Mouse (Mus musculus) T-helper 2 cell (primary cell): ENCODE results near the gene Nat8f6.
"Not testable (repeated sequence)": the region's sequence is repeated elsewhere in the genome, so short reads cannot be mapped to it uniquely, and the experiment has no call there.

ENCODE experiments used
- in situ Hi-C: fragments of 300-600 bp; cut with MboI, MseI; formaldehyde crosslinking; loops from one replicate; pipeline ENCODE4 v1.15.1; 2025; ENCODE audit warnings: high pct_unique_total_duplicates

Nat8f6 gene

GRCm38 (mm10) chr6:85836098-85836497 is 15.3 kb upstream of the Nat8f6 start:
- in situ Hi-C loops, result loop anchor here (10.0 kb wide), 1 partner anchor 179 kb away; the partner anchor contains the start of gene Figla

- in situ Hi-C loops, result loop anchor here (10.0 kb wide), 1 partner anchor 180 kb away; the partner anchor contains the start of gene Figla
These were observed 14.3 kb upstream of the Nat8f6 start for GRCm38 (mm10) chr6:85835104-85835503.

GRCm38 (mm10) chr6:85834504-85835100 is 13.8 kb upstream of the Nat8f6 start:
- in situ Hi-C loops, result loop anchor here (10.0 kb wide), 1 partner anchor 180 kb away; the partner anchor contains the start of gene Figla

- in situ Hi-C loops, result loop anchor here (10.0 kb wide), 1 partner anchor 183 kb away; the partner anchor contains the start of gene Figla
These were observed 11.1 kb upstream of the Nat8f6 start, which contains the start of gene Nat8 for GRCm38 (mm10) chr6:85831796-85832321. Gene Nat8, minus strand, starts transcription at chr6:85832082.

GRCm38 (mm10) chr6:85829462-85829861 is 8.7 kb upstream of the Nat8f6 start:
- in situ Hi-C loops, result no loop called here

GRCm38 (mm10) chr6:85825886-85826285 is 5.1 kb upstream of the Nat8f6 start:
- in situ Hi-C loops, result no loop called here

GRCm38 (mm10) chr6:85823382-85824090 is 2.8 kb upstream of the Nat8f6 start:
- in situ Hi-C loops, result no loop called here

- in situ Hi-C loops, result no loop called here
These were observed 1.5 kb upstream of the Nat8f6 start for GRCm38 (mm10) chr6:85822286-85822685.

GRCm38 (mm10) chr6:85818338-85818737 is 2.4 kb downstream of the Nat8f6 start:
- in situ Hi-C loops, result no loop called here

GRCm38 (mm10) chr6:85813339-85813738 is 7.4 kb downstream of the Nat8f6 start:
- in situ Hi-C loops, result no loop called here

- in situ Hi-C loops, result not testable (repeated sequence)
These were observed 9.7 kb downstream of the Nat8f6 start for GRCm38 (mm10) chr6:85810942-85811537.

GRCm38 (mm10) chr6:85810514-85810913 is 10.2 kb downstream of the Nat8f6 start:
- in situ Hi-C loops, result not testable (repeated sequence)

- in situ Hi-C loops, result loop anchor here (5.0 kb wide), 1 partner anchor 47 kb away; no protein-coding TSS in a partner anchor
These were observed 11.0 kb downstream of the Nat8f6 start for GRCm38 (mm10) chr6:85809784-85810183.

GRCm38 (mm10) chr6:85803180-85803579 is 17.6 kb downstream of the Nat8f6 start:
- in situ Hi-C loops, result loop anchor here (5.0 kb wide), 1 partner anchor 101 kb away; no protein-coding TSS in a partner anchor

GRCm38 (mm10) chr6:85765532-85765931 is 55.2 kb downstream of the Nat8f6 start, which contains the start of gene Nat8f3:
Gene Nat8f3, minus strand, starts transcription at chr6:85765754.
- in situ Hi-C loops, result not testable (repeated sequence)

- in situ Hi-C loops, result loop anchor here (5.0 kb wide), 1 partner anchor 44 kb away; no protein-coding TSS in a partner anchor
These were observed 57.4 kb downstream of the Nat8f6 start for GRCm38 (mm10) chr6:85763127-85764070.

- in situ Hi-C loops, result loop anchor here (5.0 kb wide), 1 partner anchor 45 kb away; no protein-coding TSS in a partner anchor
These were observed 58.1 kb downstream of the Nat8f6 start for GRCm38 (mm10) chr6:85762678-85763077.
